Mouse (Mus musculus) testis, adult 2 months (tissue): ENCODE data around the gene Ube2cbp. TPM values are rescaled to one million over a fixed set of nuclear protein-coding genes. Genes with fewer than 3 reads are reported as not detected.

Source experiments
- H3K27ac ChIP-seq: fragments of 200-500 bp; 2 replicates; pipeline ENCODE4 v1.5.1; 2012; ENCODE audit warnings: low read depth, low read length; ENCODE audit not compliant: control insufficient read depth, insufficient read depth
- H3K27me3 ChIP-seq: fragments of 200-500 bp; 2 replicates; pipeline ENCODE4 v1.6.1; 2012; ENCODE audit warnings: mild to moderate bottlenecking, low read length, moderate library complexity; ENCODE audit not compliant: control insufficient read depth, insufficient read depth
- H3K36me3 ChIP-seq: fragments of 200-500 bp; 2 replicates; pipeline ENCODE4 v1.6.1; 2012; ENCODE audit warnings: mild to moderate bottlenecking, low read length; ENCODE audit not compliant: control insufficient read depth, insufficient read depth
- H3K4me1 ChIP-seq: fragments of 200-500 bp; 2 replicates; pipeline ENCODE4 v1.6.1; 2012; ENCODE audit warnings: low read length; ENCODE audit not compliant: control insufficient read depth, insufficient read depth
- H3K4me3 ChIP-seq: fragments of 200-500 bp; 2 replicates; pipeline ENCODE4 v1.5.1; 2012; ENCODE audit warnings: low read depth, mild to moderate bottlenecking, low read length, moderate library complexity, mixed read lengths; ENCODE audit not compliant: control insufficient read depth
- CTCF ChIP-seq: fragments of 200-500 bp; IDR thresholded peaks from 2 replicates; pipeline ENCODE4 v1.5.1; 2012; ENCODE audit warnings: low read depth, mild to moderate bottlenecking, inconsistent platforms, low read length, moderate library complexity; ENCODE audit not compliant: control insufficient read depth, insufficient read depth, insufficient replicate concordance
- POLR2A ChIP-seq: fragments of 200-500 bp; IDR thresholded peaks from 2 replicates; pipeline ENCODE4 v1.6.1; 2012; ENCODE audit warnings: low read depth, mild to moderate bottlenecking, inconsistent platforms, low read length, moderate library complexity; ENCODE audit not compliant: control insufficient read depth
- polyA plus RNA-seq: library from polyadenylated mRNA; depleted of rRNA; stranded (reverse); fragments of >200 nt; gene quantifications from 2 replicates; pipeline ENCODE4 v1.2.3, GENCODE M21; 2012; rRNA removed

The Ube2cbp gene
- polyA plus RNA-seq = 0.89 and 0.95 TPM in 2 replicates

GRCm38 (mm10) chr9:86464151-86465105 is at the start of gene Ube2cbp:
TSS of gene Ube2cbp (minus strand) at chr9:86464950.
- H3K27ac ChIP-seq = peak within 1 kb of the TSS; percentile 45; the same call in 1 of the 2 replicates
- peak within 1 kb of the TSS; percentile 90 for H3K4me3 ChIP-seq
- no peaks in the 10 kb centered on the region; the same call in 1 of the 2 replicates for H3K4me1 ChIP-seq
- H3K27me3 ChIP-seq = no peaks in the 10 kb centered on the region
- no peaks in the 10 kb centered on the region for H3K36me3 ChIP-seq
- peak; percentile 34; the same call in 1 of the 2 replicates for TF ChIP-seq POLR2A
- peak; percentile 92 for TF ChIP-seq CTCF

GRCm38 (mm10) chr9:86514390-86514789 is 49.6 kb upstream of the Ube2cbp start:
- no peaks in the 10 kb centered on the region for H3K4me1 ChIP-seq
- H3K27me3 ChIP-seq = no peaks in the 10 kb centered on the region
- no peak overlapping the region for H3K4me3 ChIP-seq
- TF ChIP-seq POLR2A (no peak), CTCF (no peak)
- peaks cover 4% of the 10 kb centered on the region; the same call in 1 of the 2 replicates for H3K36me3 ChIP-seq
- no peak overlapping the region for H3K27ac ChIP-seq

GRCm38 (mm10) chr9:86513733-86514132 is 49.0 kb upstream of the Ube2cbp start:
- no peak for TF ChIP-seq POLR2A
- Histone ChIP-seq H3K27ac (no peak overlapping the region), H3K27me3 (no peaks in the 10 kb centered on the region), H3K4me3 (no peak overlapping the region), H3K36me3 (peaks cover 4% of the 10 kb centered on the region; the same call in 1 of the 2 replicates), H3K4me1 (no peaks in the 10 kb centered on the region)

- no peaks in the 10 kb centered on the region for H3K27me3 ChIP-seq
- no peaks in the 10 kb centered on the region; the same call in 1 of the 2 replicates for H3K36me3 ChIP-seq
- TF ChIP-seq POLR2A (no peak), CTCF (no peak)
- no peak overlapping the region for H3K27ac ChIP-seq
- no peaks in the 10 kb centered on the region for H3K4me1 ChIP-seq
- H3K4me3 ChIP-seq = no peak overlapping the region
Observed at GRCm38 (mm10) chr9:86507437-86507836, 42.7 kb upstream of the Ube2cbp start.

GRCm38 (mm10) chr9:86499083-86499482 is 34.3 kb upstream of the Ube2cbp start:
- Histone ChIP-seq H3K4me1 (no peaks in the 10 kb centered on the region), H3K36me3 (no peaks in the 10 kb centered on the region; the same call in none of the 2 replicates), H3K27me3 (no peaks in the 10 kb centered on the region), H3K27ac (no peak overlapping the region), H3K4me3 (no peak overlapping the region)
- no peak for TF ChIP-seq POLR2A
- no peak for TF ChIP-seq CTCF

GRCm38 (mm10) chr9:86496261-86496660 is 31.5 kb upstream of the Ube2cbp start:
- peaks cover 3% of the 10 kb centered on the region for H3K36me3 ChIP-seq
- H3K4me3 ChIP-seq = no peak overlapping the region
- H3K4me1 ChIP-seq = no peaks in the 10 kb centered on the region
- H3K27me3 ChIP-seq = no peaks in the 10 kb centered on the region
- TF ChIP-seq CTCF = no peak
- TF ChIP-seq POLR2A = no peak
- no peak overlapping the region for H3K27ac ChIP-seq

GRCm38 (mm10) chr9:86491740-86492139 is 27.0 kb upstream of the Ube2cbp start:
- no peak for TF ChIP-seq CTCF
- no peak for TF ChIP-seq POLR2A

More at GRCm38 (mm10) chr9:86491740-86492139, 27.0 kb upstream of the Ube2cbp start:
- Histone ChIP-seq H3K27me3 (no peaks in the 10 kb centered on the region), H3K36me3 (peaks cover 3% of the 10 kb centered on the region), H3K4me1 (no peaks in the 10 kb centered on the region), H3K27ac (no peak overlapping the region), H3K4me3 (no peak overlapping the region)
